Mouse (Mus musculus) adrenal gland, adult 8-10 months (tissue): ENCODE results near the gene Ctsf. TPM values are rescaled to one million over a fixed set of nuclear protein-coding genes. Genes with fewer than 3 reads are reported as not detected.

Experiments
- total RNA-seq, 4 experiments: library from RNA; stranded (reverse); gene quantifications; 2 replicates each; pipeline ENCODE4 v1.2.4; 2022

Ctsf gene
- total RNA-seq, 4 experiments from 2014 or later, result 412 to 672 (median 540) TPM

Other genes with a start within 250 kb of the Ctsf start
- gene Lrfn4, start 239.5 kb upstream of the Ctsf start, total RNA-seq, result 1 to 10 TPM; 3.9 to 9.3 (median 6.5) TPM
- gene Rce1, start 229.5 kb upstream of the Ctsf start, total RNA-seq, result 10 to 100 TPM; 34.0 to 47.7 (median 38.9) TPM
- 1 to 10 TPM in 1 of 4 experiments, under 1 TPM in 2, not detected in 1; 0.67 to 1.0 (median 0.94) TPM for gene Gm960, start 156.5 kb upstream of the Ctsf start, total RNA-seq
- gene Sptbn2, start 144.0 kb upstream of the Ctsf start, total RNA-seq, result 1 to 10 TPM in 3 of 4 experiments, under 1 TPM in 1; 0.99 to 3.5 (median 1.6) TPM
- gene Rbm4b, start 98.6 kb upstream of the Ctsf start, total RNA-seq, result 10 to 100 TPM; 14.3 to 16.5 (median 16.1) TPM
- 10 to 100 TPM; 54.0 to 83.2 (median 62.0) TPM for gene Rbm4, start 61.2 kb upstream of the Ctsf start, total RNA-seq
- gene Gm21992, start 43.5 kb upstream of the Ctsf start, total RNA-seq, result 10 to 100 TPM; 20.7 to 31.8 (median 24.4) TPM
- 10 to 100 TPM; 43.7 to 64.6 (median 53.9) TPM for gene Rbm14, start 43.5 kb upstream of the Ctsf start, total RNA-seq
- gene Ccs, start 15.8 kb upstream of the Ctsf start, total RNA-seq, result 100 to 1,000 TPM; 101 to 198 (median 175) TPM
- under 1 TPM; 0.15 to 0.59 (median 0.29) TPM for gene Ccdc87, start 15.8 kb upstream of the Ctsf start, total RNA-seq
- 1 to 10 TPM in 1 of 4 experiments, under 1 TPM in 3; 0.46 to 1.5 (median 0.75) TPM for gene Actn3, start 22.8 kb downstream of the Ctsf start, total RNA-seq
- gene Zdhhc24, start 23.5 kb downstream of the Ctsf start, total RNA-seq, result 10 to 100 TPM; 26.3 to 35.8 (median 29.2) TPM
- gene Bbs1, start 51.5 kb downstream of the Ctsf start, total RNA-seq, result 10 to 100 TPM in 2 of 4 experiments, 1 to 10 TPM in 2; 6.9 to 23.3 (median 12.5) TPM
- gene Dpp3, start 73.2 kb downstream of the Ctsf start, total RNA-seq, result 100 to 1,000 TPM; 110 to 141 (median 132) TPM
- gene Peli3, start 88.0 kb downstream of the Ctsf start, total RNA-seq, result 10 to 100 TPM; 10.9 to 19.5 (median 15.2) TPM
- gene Mrpl11, start 107.0 kb downstream of the Ctsf start, total RNA-seq, result 10 to 100 TPM; 44.6 to 56.9 (median 53.6) TPM
- gene Npas4, start 135.2 kb downstream of the Ctsf start, total RNA-seq, result under 1 TPM; 0.17 to 0.43 (median 0.32) TPM
- gene Slc29a2, start 168.7 kb downstream of the Ctsf start, total RNA-seq, result 1 to 10 TPM; 4.0 to 5.7 (median 4.5) TPM
- 10 to 100 TPM; 44.3 to 54.2 (median 51.8) TPM for gene B4gat1, start 183.7 kb downstream of the Ctsf start, total RNA-seq
- 1 to 10 TPM in 3 of 4 experiments, under 1 TPM in 1; 0.59 to 3.9 (median 1.9) TPM for gene AC124502.3, start 183.8 kb downstream of the Ctsf start, total RNA-seq
- 10 to 100 TPM; 30.0 to 40.1 (median 33.6) TPM for gene Brms1, start 186.2 kb downstream of the Ctsf start, total RNA-seq
- 1 to 10 TPM; 4.1 to 8.1 (median 7.7) TPM for gene Rin1, start 195.4 kb downstream of the Ctsf start, total RNA-seq
- gene Cd248, start 212.9 kb downstream of the Ctsf start, total RNA-seq, result 10 to 100 TPM in 1 of 4 experiments, 1 to 10 TPM in 3; 8.9 to 11.8 (median 9.2) TPM
- 1 to 10 TPM; 2.1 to 2.8 (median 2.6) TPM for gene Tmem151a, start 230.4 kb downstream of the Ctsf start, total RNA-seq
- gene Yif1a, start 233.4 kb downstream of the Ctsf start, total RNA-seq, result 10 to 100 TPM; 58.5 to 79.0 (median 62.9) TPM
- 1 to 10 TPM; 1.5 to 3.2 (median 2.6) TPM for gene Cnih2, start 243.4 kb downstream of the Ctsf start, total RNA-seq